Mouse (Mus musculus) frontal cortex, adult 2 months (tissue): ENCODE data around the gene Slco3a1. TPM values are rescaled to one million over a fixed set of nuclear protein-coding genes. Genes with fewer than 3 reads are reported as not detected.

ENCODE experiments used
- DNase-seq, 2 experiments: peaks; one replicate each; pipeline ENCODE4 v3.0.0; 2022; ENCODE audit warnings: low spot score in 1 of 2; ENCODE audit errors: extremely low spot score in 1 of 2
- polyA plus RNA-seq: library from polyadenylated mRNA; depleted of rRNA; stranded (reverse); fragments of >200 nt; gene quantifications from 2 replicates; pipeline ENCODE4 v1.2.3, GENCODE M21; 2012

Slco3a1 gene
- polyA plus RNA-seq, 1 experiment = 27.7 TPM

DNA sequence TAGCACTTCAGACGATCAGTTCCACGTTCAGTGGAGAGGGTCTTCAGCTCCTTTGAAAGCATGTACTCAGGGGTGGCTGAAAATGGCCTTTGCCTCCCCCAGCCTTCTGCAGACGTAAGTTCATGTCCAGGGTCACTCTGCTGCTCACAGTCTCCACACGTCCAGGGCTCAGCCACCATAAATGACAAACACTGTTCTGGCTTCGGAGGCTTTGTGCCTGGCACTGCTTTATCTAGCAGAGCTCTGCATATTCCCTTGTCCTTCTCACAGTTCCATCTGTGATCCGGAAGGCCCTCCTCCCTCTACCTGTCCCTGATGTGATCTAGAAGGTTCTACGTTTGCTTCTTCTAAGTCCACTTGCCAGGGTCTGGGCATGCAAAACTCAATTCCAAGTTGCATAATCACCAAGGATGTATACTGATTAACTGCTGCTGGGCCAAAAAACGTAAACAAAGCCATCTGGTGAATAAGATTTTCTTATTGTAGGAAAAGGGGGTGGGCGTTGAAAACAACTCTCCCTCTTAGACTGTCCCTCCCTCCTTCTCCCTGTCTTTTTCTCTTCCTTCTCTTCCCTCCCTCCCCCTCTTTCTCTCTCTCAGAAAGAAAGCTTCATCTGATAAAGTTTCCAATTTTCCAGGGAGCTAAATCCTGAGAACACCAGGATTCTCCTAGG, 62.8 kb downstream of the Slco3a1 start:
- DNase-seq = no peak

DNA sequence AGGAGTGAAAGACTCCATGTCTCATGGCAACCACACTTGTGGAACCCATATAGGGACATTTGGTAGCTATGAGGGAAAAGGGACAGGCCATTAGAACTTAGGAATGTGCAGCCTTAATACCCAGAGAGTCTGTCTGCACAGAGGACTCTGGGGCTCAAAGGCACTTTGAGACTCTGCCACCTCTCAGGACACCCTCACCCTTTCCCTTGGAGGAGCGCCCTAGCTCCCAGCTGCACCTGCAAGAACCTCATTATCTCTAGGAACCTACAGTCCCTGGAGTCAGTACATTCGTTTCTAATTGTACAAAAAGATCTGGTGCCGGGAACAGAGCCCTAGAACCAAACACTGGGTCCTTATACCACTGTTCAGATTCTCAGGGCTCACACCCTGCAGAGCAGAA, 66.4 kb downstream of the Slco3a1 start:
- DNase-seq = no peak

DNA sequence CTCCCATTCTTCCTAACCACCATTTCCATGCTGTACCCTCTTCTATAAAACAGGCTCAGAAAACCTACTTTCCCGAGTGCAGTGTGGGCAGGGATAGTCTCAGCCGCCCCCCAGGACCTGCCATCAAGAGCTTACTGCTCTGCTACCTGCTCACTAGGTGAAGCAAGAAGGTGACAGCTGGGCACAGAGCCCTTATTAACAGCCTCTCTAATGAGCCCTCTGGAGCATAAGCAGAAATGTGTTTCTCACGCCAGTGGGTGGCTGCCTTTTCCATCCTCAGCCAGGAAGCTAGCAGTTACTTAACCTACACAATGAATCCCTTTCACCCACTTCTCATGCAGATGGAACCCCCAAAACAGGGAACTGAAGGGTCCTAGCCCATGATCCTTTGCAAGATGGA, 66.9 kb downstream of the Slco3a1 start:
- peak in 1 of 2 experiments; percentile 30 for DNase-seq

DNA sequence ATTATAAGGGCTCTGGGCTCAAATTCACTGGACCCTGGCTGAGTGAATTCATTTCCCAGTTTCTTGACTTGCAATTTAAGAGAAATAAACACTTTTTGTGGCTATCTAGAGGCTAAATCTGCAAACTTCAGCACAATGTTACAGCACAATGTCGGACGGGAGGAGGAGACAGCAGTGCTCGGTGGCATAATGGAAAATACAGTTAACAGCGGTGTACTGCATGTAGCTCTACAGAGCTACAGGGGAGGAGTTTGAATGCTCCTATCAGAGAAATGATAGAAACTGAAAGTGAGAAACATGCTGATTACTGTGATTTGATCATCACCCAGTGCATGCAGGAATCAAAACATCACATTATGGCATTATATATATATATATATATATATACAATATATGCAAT, 68.5 kb downstream of the Slco3a1 start:
- no peak for DNase-seq

DNA sequence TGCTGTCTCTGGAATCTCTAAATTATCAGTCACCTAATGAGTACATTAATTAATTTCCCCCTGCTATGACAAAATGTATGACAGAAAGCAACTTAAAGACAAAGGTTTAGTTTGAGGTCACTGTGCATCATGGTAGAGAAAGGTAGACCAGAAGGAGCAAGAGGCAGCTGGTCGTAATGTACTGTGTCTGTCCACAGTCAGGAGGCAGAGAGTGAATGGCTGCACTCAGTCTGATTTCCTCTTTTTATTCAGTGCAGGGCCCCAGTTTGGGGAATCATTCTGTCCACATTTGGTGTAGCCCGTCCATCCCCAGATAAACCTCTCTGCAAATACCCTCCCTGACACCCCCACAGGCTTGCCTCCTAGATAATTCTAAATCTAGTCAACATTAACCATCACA, 68.9 kb downstream of the Slco3a1 start:
- no peak for DNase-seq

DNA sequence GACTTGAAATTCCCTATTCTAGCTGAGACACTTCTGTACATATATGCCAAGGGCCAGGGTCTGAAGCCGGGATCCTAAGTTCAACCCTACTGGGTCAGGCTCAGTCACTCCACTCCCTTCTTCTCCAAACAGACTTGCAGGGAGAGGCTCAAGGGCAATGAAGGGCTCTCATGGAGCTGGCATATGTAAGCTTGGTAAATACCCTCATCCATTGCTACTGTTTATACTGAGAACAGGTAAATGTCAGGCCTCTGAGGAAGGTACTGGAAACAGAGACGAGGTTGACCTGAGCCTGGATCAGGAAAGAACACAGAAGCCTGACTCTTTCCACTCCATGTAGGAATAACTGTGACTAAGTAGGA, 70.6 kb downstream of the Slco3a1 start:
- no peak for DNase-seq

DNA sequence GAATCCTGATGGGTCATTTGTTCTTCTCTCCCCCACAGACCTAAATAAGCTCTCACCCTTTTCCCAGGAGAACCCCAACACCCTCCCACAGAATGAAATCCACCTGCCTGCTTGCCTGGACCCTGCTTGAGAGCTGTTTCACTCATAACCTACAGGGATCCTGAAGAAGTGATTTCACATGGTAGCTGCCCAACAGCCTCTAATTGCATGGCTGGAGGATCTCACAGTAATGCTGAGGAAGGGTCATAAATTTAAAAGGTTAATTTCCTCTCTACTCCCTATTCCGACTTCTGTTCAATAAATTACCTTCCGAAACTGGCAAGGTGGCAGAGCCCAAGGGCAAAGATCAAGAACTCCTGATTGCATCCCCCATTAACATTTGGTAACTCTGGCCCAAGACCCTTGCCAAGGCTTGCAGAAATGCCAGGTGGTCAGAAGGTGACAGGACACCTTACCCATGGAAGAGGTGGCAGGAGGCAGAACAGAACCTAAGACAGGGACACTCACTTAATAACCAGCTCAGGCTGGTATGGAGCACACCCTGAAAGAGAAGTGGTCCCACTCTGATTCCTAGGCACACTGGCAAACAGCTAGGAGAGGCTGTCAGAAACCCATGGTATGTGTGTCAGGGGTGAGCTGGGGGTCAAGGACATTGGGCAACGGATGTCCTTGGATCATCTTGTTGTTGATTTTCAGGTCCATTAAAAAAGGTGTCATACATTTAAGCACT, 71.1 kb downstream of the Slco3a1 start:
- DNase-seq = no peak

DNA sequence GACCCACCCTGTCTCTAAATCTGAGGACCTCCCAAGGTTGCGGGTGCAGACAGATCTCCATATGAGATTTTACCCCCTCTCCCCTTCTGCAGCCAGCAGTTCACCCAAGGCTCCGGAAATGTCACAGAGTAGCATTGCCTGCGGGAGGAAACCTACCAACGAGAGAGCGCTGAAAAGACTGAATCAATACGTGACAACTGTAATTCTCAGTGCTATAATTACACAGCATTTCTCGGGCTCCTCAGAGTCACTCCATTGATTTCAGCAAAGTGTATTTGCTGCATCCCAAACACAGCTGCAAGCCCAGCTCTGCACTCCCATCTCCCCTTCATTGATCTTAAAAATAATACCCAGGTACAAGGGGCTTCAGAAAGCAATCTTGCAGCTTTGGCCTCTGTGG, 82.8 kb downstream of the Slco3a1 start:
- peak in 1 of 2 experiments; percentile 13 for DNase-seq

DNA sequence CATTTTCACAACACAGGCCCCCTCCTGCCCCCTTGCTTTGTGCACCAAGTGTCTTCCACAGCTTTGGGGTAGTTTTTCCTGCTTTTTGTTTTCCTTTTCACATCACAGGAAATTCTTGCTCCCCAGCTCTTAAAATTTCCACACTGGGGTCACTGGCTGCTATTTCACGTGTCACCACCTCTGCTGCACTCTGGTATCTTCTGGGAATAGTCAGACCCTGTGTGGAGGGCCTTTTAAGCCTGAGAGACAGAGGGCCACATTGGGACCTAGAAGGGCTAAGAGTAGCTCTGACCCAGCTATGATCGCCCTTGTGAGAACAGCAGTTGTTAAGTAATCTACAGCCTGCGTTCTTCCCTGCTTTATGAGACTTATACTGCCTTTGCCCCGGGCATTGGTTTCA, 87.7 kb downstream of the Slco3a1 start:
- no peak for DNase-seq

DNA sequence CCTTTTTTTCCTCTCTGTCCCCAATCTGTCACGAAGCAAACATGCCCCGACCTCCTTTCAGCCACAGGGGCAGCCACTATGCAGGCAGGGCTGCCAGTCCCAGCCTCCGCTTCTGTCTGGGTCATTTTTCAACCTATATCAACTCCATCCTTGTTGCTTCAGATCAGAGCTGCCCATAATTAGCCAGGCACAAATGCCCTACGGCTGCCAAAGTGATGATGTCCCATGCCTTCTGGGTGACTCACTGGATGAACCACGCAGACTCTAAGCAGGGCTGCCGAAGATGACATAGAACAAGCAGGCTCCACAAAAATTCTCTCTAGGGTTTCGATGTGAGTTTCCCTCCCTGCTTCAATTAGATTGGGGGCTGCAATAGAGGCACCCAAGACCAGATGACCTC, 89.9 kb downstream of the Slco3a1 start:
- peak in 1 of 2 experiments; percentile 16 for DNase-seq

DNA sequence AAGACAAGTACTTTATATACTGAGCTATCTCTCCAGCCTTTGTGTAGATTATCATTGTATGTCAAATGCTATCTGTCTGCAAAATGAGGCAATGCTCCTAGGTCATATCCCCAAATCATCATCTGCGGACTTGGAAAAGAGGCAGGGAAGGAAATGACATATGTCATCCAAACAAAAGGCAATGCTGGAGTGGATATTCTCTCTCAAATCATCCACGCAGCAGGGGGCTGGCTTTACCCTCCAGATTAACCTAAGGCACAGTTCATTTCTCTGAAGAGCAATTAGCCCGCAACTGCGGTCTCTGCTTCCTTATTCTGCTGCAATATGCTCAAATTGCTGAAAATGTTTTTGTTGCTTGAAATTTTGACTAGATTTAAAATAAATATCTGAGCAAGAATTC, 92.1 kb downstream of the Slco3a1 start:
- DNase-seq = no peak

DNA sequence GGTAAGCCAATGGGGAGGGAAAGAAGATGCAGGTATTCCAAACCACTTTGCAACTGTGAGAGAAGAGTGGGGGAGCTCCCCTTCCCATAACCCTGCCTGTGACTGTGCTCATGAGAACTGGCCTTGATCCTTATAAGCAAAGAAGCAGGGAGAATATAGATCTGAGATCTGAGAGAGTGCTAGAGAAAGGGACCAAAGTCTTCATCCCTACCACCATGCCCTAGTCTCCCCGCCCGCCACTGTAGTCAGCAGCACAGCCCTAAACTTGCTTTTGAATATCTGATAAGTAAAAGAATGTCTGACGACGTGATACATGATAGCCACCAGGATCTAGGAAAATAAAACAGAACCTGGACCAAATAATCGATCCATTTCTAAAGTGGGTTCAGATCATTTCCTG, 92.8 kb downstream of the Slco3a1 start:
- no peak for DNase-seq

DNA sequence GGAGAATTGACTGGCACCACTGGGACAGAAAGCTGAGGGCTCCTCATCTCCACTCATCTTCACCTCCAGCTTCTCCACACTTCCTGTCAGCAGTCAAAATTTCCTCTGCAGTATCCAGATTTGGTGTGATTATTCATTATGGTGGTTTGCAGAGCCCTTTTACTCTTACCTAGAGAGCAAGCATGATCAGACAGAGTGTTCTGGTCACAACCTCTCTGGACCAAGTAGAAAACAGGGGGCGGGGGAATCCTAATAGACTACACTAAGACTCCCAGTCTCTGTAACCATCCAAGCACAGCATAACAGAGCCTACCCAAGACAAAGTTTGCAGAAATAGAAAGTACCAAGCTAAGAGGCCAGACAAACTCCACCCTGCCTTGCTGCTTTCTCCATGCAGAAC, 93.4 kb downstream of the Slco3a1 start:
- no peak for DNase-seq

DNA sequence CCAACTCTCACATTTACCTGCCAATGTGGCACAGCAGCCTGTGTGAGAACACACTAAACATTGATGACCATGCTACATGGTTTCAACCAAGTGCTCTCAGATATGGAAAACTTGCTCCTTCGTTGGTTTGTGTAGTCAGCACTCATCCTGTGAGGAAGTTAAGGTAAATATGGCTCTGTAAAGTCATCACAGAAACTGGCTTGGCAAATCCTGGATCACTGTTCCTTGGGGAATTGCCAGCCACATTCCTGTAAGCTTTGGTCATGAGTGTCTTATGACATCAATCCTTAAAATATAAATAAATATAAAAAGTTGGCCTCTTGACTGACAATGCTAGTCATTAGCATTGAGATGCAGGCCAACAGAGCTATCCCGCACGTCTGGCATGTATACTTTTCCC, 94.8 kb downstream of the Slco3a1 start:
- DNase-seq = no peak

DNA sequence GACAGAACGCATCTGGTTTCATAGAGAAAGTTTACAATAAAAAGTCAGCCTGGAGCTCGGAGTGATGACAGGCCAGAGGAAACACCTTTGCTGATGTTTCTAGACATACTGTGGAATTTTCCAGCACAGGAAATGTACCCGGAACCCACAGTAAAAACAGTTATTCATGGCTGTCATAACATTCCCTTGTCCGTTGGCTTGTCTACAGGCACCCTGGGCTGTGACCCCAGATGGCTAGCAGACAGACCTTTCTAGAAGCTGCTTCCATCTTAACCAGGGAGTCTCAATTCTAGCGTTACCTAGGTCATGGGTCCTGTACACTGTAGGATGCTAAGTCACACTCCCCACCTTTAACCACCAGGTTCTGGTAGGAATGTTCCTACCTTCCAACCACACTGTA, 95.3 kb downstream of the Slco3a1 start:
- DNase-seq = no peak

DNA sequence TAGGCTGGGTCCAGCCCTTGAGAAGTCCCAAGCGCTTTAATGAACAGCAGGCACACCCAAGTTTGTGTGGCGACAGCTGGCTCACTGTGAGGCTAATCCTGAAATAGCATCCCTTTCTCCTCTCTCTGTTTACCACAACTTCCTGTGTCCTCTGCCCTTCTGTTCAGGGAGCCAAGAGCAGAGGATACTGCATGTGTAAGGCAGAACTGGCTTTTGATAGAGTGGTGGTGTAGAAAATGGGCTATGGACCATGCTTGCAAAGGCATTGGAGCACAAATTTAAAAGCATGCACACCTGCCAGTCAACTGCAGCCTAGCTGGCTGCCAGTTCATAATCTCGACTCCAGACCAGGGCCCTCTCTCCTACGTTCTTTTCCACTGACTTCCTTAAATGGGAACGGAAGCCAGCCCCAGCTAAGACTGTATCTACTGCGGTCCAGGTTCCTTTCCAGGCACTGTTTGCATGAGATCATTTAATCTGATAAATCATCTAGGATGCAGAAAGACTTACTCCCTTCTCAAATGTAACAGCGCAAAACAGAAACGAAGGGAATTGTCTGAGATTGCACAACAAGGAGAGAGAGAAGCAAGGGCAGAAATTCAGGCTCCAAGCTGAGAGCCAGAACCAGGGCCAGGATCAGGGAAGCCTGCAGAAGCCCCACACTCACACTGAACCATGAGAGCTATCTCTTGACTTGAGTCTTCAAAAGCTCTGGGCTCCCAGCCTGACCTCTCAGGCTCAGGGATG, 95.9 kb downstream of the Slco3a1 start:
- DNase-seq = peak in 1 of 2 experiments; percentile 13

DNA sequence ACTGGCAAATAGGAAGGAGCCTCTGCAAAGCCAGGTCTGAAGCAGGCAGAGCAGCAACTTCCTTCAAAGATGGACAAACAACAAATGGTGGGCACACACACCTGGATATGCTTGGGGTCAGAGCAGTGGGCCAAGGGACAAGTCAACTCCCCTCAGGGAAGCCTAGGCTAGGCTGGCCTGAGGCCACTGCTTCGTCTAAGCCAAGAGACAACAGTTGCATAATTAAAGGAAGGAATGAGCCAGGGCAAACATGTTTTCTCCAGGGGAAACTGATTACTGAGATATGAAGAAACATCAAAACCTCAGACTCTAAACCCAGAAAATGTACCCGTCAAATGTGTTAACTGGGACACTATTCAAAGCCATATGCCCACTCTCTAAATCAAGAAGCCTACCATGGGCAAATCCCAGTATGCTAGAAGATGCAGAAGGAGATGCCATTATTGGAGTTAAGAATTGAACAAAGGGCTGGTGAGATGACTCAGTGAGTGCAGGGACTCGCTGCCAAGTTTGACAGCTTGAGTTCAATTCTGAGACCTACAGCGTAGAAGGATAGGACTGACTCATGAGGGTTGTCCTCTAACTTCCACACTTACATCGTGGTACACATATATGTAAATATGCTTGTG, 97.1 kb downstream of the Slco3a1 start:
- peak; percentile 43 to 78 for DNase-seq

DNA sequence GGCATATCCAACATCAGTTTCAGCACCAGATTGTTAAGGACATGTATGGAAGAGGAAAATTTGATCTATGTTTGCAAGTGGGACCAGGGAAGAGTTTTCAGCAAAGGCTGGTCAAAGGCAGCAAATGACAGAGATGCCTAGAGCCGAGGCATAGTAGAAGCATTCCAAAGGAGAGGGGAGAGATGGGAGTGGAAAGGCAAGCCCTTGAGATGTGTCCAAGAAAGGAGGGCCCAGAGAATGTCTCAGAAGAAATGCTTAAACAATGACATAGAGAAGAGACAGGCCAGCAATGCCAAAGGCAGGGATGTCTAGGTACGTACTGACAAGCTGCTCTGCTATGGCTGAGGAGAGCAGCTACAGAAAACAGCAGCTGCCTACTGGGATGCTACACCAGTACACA, 97.8 kb downstream of the Slco3a1 start:
- DNase-seq = no peak

DNA sequence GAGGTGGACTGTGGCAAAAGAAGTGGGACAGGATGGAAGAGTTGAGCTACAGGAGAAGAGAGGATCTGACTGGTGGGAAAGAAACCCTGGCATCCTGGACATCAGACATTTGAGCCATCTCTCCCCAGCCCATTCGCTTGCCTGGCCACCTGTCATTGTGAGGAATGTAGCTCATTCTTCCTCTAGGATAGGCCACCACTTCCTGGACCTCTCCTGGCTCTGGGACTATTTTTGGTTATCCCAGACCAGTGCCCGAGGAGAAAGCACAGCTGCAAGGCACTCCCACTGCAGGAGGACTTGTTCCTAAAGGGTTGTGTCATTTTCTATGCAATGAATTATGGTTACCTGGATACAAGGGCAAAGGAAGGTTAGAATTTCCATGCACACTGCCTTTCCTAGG, 103.5 kb downstream of the Slco3a1 start:
- DNase-seq = no peak

DNA sequence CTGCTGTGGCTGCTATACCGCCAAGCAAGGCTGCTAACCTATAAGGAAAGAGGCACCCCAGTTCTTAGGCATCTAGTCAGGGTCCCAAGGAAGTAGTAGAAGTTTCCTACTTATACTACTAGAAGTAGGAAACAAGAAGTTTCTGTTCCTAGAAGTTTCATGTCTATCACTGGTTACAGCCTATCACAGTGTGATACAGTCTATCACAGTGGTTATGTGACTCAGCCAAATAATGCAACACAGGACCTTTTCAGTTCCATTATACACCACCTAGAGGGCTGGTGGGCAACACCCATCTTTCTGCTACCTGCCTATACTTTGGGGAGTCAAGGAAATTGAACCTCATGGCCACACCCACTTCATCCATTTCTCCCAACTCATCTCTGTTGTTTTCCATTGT, 104.8 kb downstream of the Slco3a1 start:
- DNase-seq = no peak

DNA sequence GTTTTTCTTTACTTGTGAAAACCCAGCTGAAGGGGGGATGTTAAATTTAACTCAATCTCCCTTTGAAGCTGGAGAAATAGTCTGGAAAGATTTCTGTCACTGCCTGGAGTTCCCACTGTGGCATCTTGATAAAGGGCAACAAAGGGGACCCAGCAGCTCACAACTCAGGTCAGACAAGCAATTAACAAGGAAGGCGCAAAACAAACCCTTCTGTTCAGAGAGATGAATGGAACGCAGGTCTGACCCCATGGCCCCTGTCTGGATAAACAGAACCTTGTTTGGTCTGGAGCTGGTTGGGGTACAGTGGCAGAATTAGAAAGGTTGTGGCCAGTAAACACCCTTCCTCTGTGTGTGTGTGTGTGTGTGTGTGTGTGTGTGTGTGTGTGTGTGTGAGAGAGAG, 106.8 kb downstream of the Slco3a1 start:
- no peak for DNase-seq
